Mouse (Mus musculus) cerebellum, postnatal 10 days (tissue): ENCODE measurements at regions not wholly inside any gene's neighbourhood (a gene's known extent, or its start where the extent isn't known, plus 50 kb on each side); places are given as distances from the start of the nearest gene placed in this dataset.
A peak's percentile ranks its signal among the peaks of the same experiment; 100 is the strongest.

Source experiments
- DNase-seq, 2 experiments: peaks; one replicate each; pipeline ENCODE4 v3.0.0; 2021; ENCODE audit warnings: mixed read lengths in 2 of 2

- no peak for DNase-seq
Observed at GRCm38 (mm10) chr1:16007809-16008208, 85.3 kb downstream of the 4930444P10Rik start.

- DNase-seq: no peak
Observed at GRCm38 (mm10) chr1:16006888-16007287, 86.2 kb downstream of the 4930444P10Rik start.

DNA sequence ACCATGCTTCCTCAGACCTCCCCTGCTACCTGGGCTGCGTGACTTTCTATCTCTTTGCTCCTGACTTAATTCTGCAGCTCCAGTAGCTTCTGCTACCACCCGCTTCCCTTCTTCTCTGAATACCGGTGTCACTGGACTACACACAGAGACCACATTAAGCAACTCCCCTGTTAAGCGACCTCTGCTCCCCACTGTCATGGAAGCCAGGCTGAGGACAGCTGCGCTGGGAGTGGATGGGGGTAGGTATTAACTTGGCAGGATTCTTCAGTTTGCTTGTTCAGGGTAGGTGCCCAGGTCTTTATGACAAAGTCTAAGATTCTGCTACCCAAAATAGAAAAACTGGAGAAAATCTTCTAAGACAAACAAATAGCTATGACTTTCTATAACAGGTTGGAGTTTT, 96.0 kb downstream of the 4930444P10Rik start:
- DNase-seq: no peak

DNA sequence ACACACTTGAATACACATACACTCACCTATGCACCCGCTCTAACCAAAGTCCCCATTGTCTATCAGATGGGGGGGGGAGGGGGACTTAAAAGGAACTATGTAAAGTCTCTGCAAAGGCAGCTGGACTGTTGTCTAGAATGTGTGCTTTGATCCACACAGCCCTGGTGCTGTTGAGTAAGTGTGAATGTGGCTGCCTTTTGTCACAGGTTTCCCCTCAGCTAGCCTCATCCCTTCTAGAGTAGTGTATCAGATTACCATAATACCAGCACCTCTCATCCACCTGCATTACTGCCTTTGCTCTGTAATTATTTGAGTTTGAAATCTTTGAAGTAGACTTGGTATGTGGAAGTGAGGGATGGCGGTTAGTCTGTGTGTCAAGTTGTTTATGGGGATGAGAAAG, 96.8 kb downstream of the 4930444P10Rik start:
- DNase-seq: no peak

GRCm38 (mm10) chr1:15993561-15994410, 99.3 kb downstream of the 4930444P10Rik start:
- DNase-seq: peak; percentile 84 to 85

DNA sequence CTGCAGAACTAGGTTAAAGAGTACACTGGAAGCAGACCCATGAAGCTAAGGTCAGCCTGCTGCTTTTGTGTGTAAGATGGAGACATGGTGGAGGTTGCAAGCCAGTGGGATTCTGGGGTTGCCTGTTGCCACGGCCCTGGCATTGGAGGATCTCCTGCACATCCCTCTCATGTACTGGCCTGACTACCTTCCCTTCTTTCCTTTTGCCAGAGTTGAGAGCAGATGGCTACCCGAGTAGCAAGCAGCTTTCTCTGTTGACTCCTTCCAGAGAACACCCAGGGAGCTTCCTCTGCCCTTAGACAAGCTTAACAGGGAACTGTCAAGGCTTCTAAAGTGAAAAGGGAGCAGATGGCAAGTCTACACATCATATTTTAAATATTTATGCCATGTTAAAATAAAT, 102.1 kb downstream of the 4930444P10Rik start:
- DNase-seq: peak; percentile 59 to 70

DNA sequence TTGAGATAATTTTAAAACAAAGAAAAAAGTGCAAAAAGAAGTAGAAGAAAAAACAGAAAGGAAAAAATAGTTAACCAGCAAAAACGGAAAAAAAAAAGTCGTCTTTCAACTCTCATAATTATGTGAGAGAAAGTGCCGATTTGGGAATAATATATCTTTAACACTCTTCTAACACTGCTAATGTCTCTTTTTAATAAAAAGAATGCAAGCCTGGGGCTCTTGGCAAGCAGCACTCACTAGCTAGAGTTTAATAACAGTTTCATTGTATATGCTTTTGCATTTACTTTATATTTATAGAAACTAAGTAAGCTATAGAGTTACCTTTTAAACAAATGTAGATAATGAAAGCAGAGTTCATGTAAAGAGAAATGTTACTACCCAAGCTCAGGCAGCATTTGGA, 107.5 kb downstream of the 4930444P10Rik start:
- no peak for DNase-seq

DNA sequence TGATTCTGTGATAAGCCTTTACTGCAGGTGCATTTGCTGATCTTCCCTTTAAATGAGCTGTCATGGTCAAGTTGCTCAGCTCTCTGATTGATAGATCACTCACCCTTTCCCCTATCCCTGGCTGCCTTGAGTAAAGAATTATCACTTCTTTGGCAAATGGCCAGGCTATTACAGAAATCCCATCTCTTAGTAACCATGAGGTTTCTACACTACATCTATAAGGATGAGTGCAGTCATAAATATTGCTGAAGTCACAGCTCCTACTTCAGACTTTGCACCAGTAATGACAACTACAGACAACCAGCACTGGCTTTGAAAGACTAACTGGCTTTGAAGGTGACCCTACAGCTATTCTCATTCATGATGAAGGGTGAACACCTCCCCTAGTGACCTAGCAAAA, 113.8 kb downstream of the 4930444P10Rik start:
- DNase-seq: no peak

DNA sequence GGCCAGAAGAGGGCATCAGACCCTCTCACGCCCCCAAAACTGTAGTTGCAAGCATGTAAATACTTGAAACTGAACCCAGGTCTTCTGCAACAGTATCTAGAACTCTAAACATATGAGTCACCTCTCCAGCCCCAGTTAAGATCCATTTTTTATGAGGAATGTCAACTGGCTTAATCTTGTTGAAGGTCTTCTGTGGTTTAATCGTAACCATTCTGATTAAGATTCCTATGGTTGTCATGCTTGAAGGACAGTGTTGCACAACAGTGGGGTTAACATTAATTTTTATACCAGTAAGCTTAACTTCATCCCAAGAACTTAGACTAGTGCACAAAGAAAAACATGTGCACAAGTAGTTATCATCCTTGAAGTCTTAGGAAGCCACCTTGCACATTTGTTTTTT, 133.5 kb downstream of the 4930444P10Rik start:
- DNase-seq: no peak

- no peak for DNase-seq
Observed at GRCm38 (mm10) chr1:15958661-15959060, 134.5 kb downstream of the 4930444P10Rik start.

DNA sequence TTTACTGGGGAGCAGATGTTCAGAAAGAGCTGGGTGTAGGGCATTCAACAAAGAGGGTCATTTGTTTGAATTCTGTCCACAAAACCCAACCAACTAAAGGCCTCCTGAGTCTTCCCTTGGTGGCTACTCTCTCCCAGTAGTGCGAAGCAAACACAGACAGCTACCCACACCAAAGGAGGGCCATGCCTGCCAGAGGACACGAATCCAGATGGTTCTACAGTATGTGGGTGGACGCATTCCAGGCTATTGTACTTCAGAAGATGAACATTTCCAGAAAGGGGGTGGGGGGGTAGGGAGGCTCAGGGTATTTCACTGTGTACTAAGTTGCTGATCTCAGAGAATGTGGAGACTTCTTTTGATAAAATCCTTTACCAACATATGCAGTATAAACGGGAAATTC, 149.5 kb downstream of the 4930444P10Rik start:
- DNase-seq: peak; percentile 32 to 63

GRCm38 (mm10) chr1:15943041-15943440, 150.1 kb downstream of the 4930444P10Rik start:
- DNase-seq: no peak
